27 mouse cellular contexts compared by ENCODE assay signal in genomic region chr8:125985364-125985763, GRCm38 (mm10). TPM values are rescaled to one million over a fixed set of nuclear protein-coding genes. Genes with fewer than 3 reads are reported as not detected.
"Had no signal": no experiment of that assay in that cellular context is flagged by ENCODE, and none has a peak within 500 bp of the region (broad histone marks: within the 10 kb centered on the region; RNA-seq: fewer than 3 reads in every experiment).

No protein-coding gene starts in this region.

- H3K27ac ChIP-seq: gastrocnemius, adult 2 months; heart, embryonic 10.5 days; hindbrain, embryonic 13.5 days; hindbrain, embryonic 15.5 days; kidney, embryonic 15.5 days; kidney, postnatal 0 days; left cerebral cortex, adult 2 months; limb, embryonic 10.5 days; limb, embryonic 12.5 days; liver, embryonic 13.5 days; liver, embryonic 15.5 days had no signal

- H3K9me3 ChIP-seq: heart, embryonic 10.5 days; heart, embryonic 12.5 days; hindbrain, embryonic 13.5 days; hindbrain, embryonic 15.5 days; kidney, embryonic 15.5 days; limb, embryonic 10.5 days; limb, embryonic 12.5 days; liver, embryonic 13.5 days; liver, embryonic 15.5 days had no signal

- DNase-seq: gastrocnemius, adult 2 months; gastrocnemius, postnatal 10 days; gastrocnemius, postnatal 25 days; heart, adult 18-20 months; heart, postnatal 10 days; heart, postnatal 36 days; kidney, adult 11 months; kidney, adult 2 months; kidney, adult 9 months; kidney, postnatal 14 days; kidney, postnatal 36 days; liver; liver, embryonic 13.5 days had no signal

- H3K4me1 ChIP-seq: heart, embryonic 10.5 days; heart, embryonic 12.5 days; kidney, embryonic 15.5 days; limb, embryonic 10.5 days; limb, embryonic 12.5 days; liver, embryonic 13.5 days; liver, embryonic 15.5 days had no signal

- H3K4me2 ChIP-seq: heart, embryonic 12.5 days; hindbrain, embryonic 13.5 days; hindbrain, embryonic 15.5 days; kidney, embryonic 15.5 days; limb, embryonic 12.5 days; liver, embryonic 11.5 days; liver, embryonic 13.5 days; liver, embryonic 15.5 days had no signal

- H3K36me3 ChIP-seq: heart, embryonic 10.5 days; heart, embryonic 12.5 days; hindbrain, embryonic 13.5 days; hindbrain, embryonic 15.5 days; kidney, embryonic 15.5 days; limb, embryonic 10.5 days; limb, embryonic 12.5 days; liver, embryonic 13.5 days; liver, embryonic 15.5 days had no signal

- H3K27me3 ChIP-seq: hindbrain, embryonic 13.5 days; hindbrain, embryonic 15.5 days; liver, embryonic 13.5 days; liver, embryonic 15.5 days had no signal

- ATAC-seq: intestine, embryonic 16.5 days had no signal

- H3K4me3 ChIP-seq: gastrocnemius, adult 2 months; heart, embryonic 10.5 days; heart, embryonic 12.5 days; hindbrain, embryonic 13.5 days; hindbrain, embryonic 15.5 days; kidney, embryonic 15.5 days; left cerebral cortex, adult 2 months; limb, embryonic 10.5 days; limb, embryonic 12.5 days; liver, embryonic 13.5 days; liver, embryonic 15.5 days had no signal

- H3K9ac ChIP-seq: heart, embryonic 12.5 days; hindbrain, embryonic 13.5 days; hindbrain, embryonic 15.5 days; kidney, embryonic 15.5 days; limb, embryonic 12.5 days; liver, embryonic 13.5 days; liver, embryonic 15.5 days had no signal

RNA-seq across cellular contexts. Expression of gene Kcnk1, which starts 9.6 kb away (rescaled TPM):
- total RNA-seq: granulocyte monocyte progenitor cell, adult 5-6 weeks; hematopoietic stem cell, adult 5-6 weeks had no signal
